Mouse (Mus musculus): ENCODE data around the gene Cpa4.

DNA sequence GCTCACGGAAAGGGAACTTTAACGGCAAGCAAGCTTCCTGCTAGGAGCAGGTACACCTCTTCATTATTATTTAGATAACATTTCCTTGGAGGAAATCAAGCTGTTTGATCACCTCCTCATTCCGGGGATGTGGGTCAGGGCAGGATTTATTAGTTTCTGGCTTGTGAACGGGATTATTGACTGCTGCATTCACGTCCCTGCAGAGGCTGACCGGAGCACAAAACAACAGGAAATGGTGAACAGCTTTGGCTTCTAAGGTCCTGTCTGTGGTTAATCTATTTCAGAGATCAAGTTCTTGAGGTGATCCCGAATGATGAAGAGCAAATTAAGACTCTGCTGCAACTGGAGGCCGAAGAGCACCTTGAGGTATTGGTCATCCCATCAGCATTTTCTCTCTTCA lies 24.3 kb upstream of the Cpa4 start:
- TF ChIP-seq ELF1 (IDR thresholded peaks at IDR 0.05; ENCODE audit: low read depth, low read length), result no peak
- no peak for TF ChIP-seq SMC3 (IDR thresholded peaks at IDR 0.05; ENCODE audit: low read depth, low read length)
- TF ChIP-seq CTCF (conservative IDR thresholded peaks at IDR 0.05 in 1 of 2, IDR thresholded peaks at IDR 0.05 in 1 of 2; ENCODE audit: low read depth in 2 of 2, low read length in 2 of 2), result no peak
- no peak for TF ChIP-seq BHLHE40 (IDR thresholded peaks at IDR 0.05; ENCODE audit: low read depth, low read length)
- no peak for TF ChIP-seq NRF1 (IDR thresholded peaks at IDR 0.05; ENCODE audit: low read depth, low read length)
- TF ChIP-seq KAT2A (IDR thresholded peaks at IDR 0.05; ENCODE audit: insufficient replicate concordance, low read length), result no peak
- TF ChIP-seq USF2 (conservative IDR thresholded peaks at IDR 0.05; ENCODE audit: low read depth, low read length), result no peak
- TF ChIP-seq EP300 (IDR thresholded peaks at IDR 0.05; ENCODE audit: low read length), result no peak
